Mouse (Mus musculus) megakaryocyte, embryonic 14.5 days (primary cell): ENCODE data around the gene Cmya5. TPM values are rescaled to one million over a fixed set of nuclear protein-coding genes. Genes with fewer than 3 reads are reported as not detected.

ENCODE experiments used
- H3K27me3 ChIP-seq: replicated peaks from 2 replicates; pipeline ENCODE3; 2012; ENCODE audit warnings: inconsistent platforms
- H3K36me3 ChIP-seq: replicated peaks from 2 replicates; pipeline ENCODE3; 2012; ENCODE audit warnings: low read length, inconsistent platforms, mixed read lengths
- H3K4me1 ChIP-seq: 2 replicates; pipeline ENCODE4 v1.6.1; 2012; ENCODE audit warnings: inconsistent platforms
- H3K4me3 ChIP-seq: replicated peaks from 2 replicates; pipeline ENCODE3; 2012; ENCODE audit warnings: moderate library complexity, mild to moderate bottlenecking, inconsistent platforms
- H3K9me3 ChIP-seq: 2 replicates; pipeline ENCODE4 v1.6.1; 2012; ENCODE audit warnings: inconsistent platforms
- FLI1 ChIP-seq: IDR thresholded peaks from 2 replicates; pipeline ENCODE4 v1.6.1; 2012; ENCODE audit warnings: low read length, inconsistent platforms, mixed read lengths
- GATA1 ChIP-seq: IDR thresholded peaks from 3 replicates; pipeline ENCODE4 v1.6.1; 2012; ENCODE audit warnings: mixed read lengths, low read length, inconsistent platforms, borderline replicate concordance
- polyA plus RNA-seq: library from polyadenylated mRNA; stranded (reverse); fragments of >175 nt; gene quantifications from 2 replicates; pipeline ENCODE4 v1.2.3, GENCODE M21; 2012; ENCODE audit warnings: low replicate concordance; ENCODE audit not compliant: insufficient read depth

Cmya5 gene
- polyA plus RNA-seq, 1 experiment: 0.02 TPM

- TF ChIP-seq GATA1: no peak
- no peak for TF ChIP-seq FLI1
- Histone ChIP-seq H3K4me1 (no peaks in the 10 kb centered on the region), H3K27me3 (peaks cover 9% of the 10 kb centered on the region), H3K9me3 (no peaks in the 10 kb centered on the region), H3K36me3 (no peaks in the 10 kb centered on the region), H3K4me3 (no peak overlapping the region)
Observed at GRCm38 (mm10) chr13:93000640-93001351, 143.7 kb downstream of the Cmya5 start.

GRCm38 (mm10) chr13:92999860-93000259, 144.7 kb downstream of the Cmya5 start:
- H3K4me3 ChIP-seq: no peak overlapping the region
- no peak for TF ChIP-seq FLI1
- no peak for TF ChIP-seq GATA1
- peaks cover 9% of the 10 kb centered on the region for H3K27me3 ChIP-seq
- no peaks in the 10 kb centered on the region for H3K36me3 ChIP-seq
- no peaks in the 10 kb centered on the region for H3K4me1 ChIP-seq
- no peaks in the 10 kb centered on the region for H3K9me3 ChIP-seq

- H3K36me3 ChIP-seq: no peaks in the 10 kb centered on the region
- no peak overlapping the region for H3K4me3 ChIP-seq
- no peak for TF ChIP-seq GATA1
- TF ChIP-seq FLI1: no peak
- H3K4me1 ChIP-seq: peaks cover 3% of the 10 kb centered on the region
- H3K27me3 ChIP-seq: peaks cover 2% of the 10 kb centered on the region
- H3K9me3 ChIP-seq: no peaks in the 10 kb centered on the region
Observed at GRCm38 (mm10) chr13:92994743-92995142, 149.8 kb downstream of the Cmya5 start.

GRCm38 (mm10) chr13:92992823-92993222, 151.7 kb downstream of the Cmya5 start:
- H3K4me1 ChIP-seq: peaks cover 16% of the 10 kb centered on the region
- H3K36me3 ChIP-seq: no peaks in the 10 kb centered on the region
- H3K9me3 ChIP-seq: no peaks in the 10 kb centered on the region
- peaks cover 3% of the 10 kb centered on the region for H3K27me3 ChIP-seq
- no peak for TF ChIP-seq GATA1
- TF ChIP-seq FLI1: no peak
- H3K4me3 ChIP-seq: no peak overlapping the region

Other genes with a start within 250 kb of the Cmya5 start
- gene Tent2, start 47.7 kb upstream of the Cmya5 start, polyA plus RNA-seq: 8.1 and 13.5 TPM in 2 replicates
- 1.1 and 2.0 TPM in 2 replicates for gene Homer1, start 154.9 kb upstream of the Cmya5 start, polyA plus RNA-seq